Mouse (Mus musculus) G1E (cell line): ENCODE measurements around the gene Kcnk3.

Experiments
- CTCF ChIP-seq: IDR thresholded peaks from 2 replicates; pipeline ENCODE4 v1.5.1; 2012; ENCODE audit warnings: low read depth, low read length, inconsistent platforms, mixed read lengths
- GATA1 ChIP-seq: IDR thresholded peaks from 2 replicates; pipeline ENCODE4 v1.6.1; 2012; ENCODE audit warnings: borderline replicate concordance, low read length, inconsistent platforms, mixed read lengths
- TAL1 ChIP-seq: conservative IDR thresholded peaks from 2 replicates; pipeline ENCODE4 v1.6.1; 2012; ENCODE audit warnings: low read depth, low read length, inconsistent platforms, mixed read lengths

- TF ChIP-seq CTCF (no peak), GATA1 (no peak), TAL1 (no peak)
Observed at GRCm38 (mm10) chr5:30615416-30615815, 27.4 kb downstream of the Kcnk3 start.
